Mouse (Mus musculus) ZHBTc4 (cell line): ENCODE results near the gene Hpca.

Source experiments
- DNase-seq: peaks from one replicate; pipeline ENCODE4 v3.0.0-alpha.2; 2011; ENCODE audit warnings: low read depth, low spot score

Gene Hpca

DNA sequence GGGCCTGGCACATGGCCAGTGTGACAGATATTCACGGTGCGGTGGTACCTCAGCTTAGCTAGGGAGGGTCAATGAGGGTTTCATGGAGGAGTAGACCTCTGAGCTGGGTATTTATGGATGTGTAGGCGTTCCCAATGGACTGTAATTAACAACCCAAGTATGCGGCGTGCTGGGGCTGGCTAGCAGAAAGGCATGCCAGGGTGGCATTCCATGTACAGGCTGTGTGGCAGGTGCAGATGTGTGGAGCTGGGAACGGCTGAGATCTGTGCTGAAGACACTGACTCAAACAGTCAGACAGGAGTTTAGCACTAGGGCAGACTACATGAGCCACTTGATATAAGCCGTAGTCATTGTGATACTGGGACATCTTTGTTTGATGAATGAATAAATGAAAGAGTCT, 13.2 kb downstream of the Hpca start:
- DNase-seq = no peak

DNA sequence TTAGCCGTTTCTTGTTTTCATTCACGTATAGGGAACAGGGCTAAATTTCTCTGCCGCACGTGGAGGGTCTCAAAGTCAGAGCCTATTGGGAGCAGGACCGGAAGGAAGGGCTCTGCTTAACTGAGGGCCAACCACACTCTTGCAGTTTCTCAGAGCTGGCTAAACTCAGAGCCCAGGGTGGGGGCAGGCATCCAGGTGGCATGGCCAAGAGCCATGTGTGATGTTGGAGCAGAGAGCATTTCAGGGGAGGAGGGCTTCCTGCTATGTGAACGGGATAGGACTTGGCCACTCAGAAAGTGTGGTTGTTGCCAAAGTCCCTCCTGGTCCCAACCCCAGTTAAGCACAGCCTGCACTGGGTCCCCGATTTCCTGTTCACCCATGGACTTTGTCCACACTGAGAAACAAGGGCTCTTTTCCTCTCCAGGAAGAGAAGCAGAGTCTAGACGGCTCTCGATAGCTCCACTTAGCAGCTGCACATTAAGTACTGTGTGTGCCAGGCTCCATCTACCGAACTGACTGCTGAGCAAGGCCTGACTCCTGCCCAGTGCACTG, 14.4 kb downstream of the Hpca start:
- DNase-seq = no peak

DNA sequence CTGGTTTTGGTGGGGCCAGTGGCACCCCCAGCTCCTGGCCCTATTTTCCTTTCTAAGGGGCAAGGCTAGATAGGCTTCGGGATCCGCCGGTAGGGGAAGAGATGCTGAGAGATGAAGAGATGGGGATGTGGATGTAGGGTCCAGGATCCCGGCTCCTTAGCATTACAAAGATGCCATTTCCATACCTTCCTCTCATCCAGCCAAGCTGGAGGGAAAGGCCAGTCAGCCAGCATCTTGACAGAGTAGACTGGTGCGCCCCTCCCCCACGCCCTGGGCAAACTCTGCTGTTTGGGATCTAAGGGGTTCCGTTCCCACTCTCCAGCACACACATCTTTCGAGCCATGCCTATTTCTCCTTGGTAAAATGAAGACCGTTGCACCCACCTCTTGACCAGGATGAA, 15.8 kb downstream of the Hpca start:
- DNase-seq = no peak

DNA sequence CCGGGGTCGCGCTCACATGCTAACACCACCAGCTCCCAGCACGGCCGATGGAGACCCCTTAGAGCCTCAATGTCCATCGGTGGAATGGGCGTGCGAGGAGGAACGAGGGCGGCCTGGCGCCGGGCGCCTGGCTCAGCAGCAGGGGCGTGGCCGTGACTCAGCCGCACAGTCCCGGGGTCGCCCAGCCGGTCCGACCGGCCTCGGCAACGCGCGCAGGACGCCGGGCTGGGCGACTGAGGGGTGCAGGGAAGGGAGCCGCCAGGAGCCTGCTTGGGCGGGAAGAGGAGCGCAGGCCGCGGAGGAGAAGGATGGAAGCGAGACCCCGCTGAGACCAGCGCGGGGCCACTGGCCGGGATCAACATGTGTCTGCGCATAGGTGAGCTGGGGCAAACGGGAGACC, 16.5 kb downstream of the Hpca start, which contains the start of gene Tmem54:
TSS of gene Tmem54 (plus strand) at position 193 of the 400 bp plus-strand sequence.
- no peak for DNase-seq

DNA sequence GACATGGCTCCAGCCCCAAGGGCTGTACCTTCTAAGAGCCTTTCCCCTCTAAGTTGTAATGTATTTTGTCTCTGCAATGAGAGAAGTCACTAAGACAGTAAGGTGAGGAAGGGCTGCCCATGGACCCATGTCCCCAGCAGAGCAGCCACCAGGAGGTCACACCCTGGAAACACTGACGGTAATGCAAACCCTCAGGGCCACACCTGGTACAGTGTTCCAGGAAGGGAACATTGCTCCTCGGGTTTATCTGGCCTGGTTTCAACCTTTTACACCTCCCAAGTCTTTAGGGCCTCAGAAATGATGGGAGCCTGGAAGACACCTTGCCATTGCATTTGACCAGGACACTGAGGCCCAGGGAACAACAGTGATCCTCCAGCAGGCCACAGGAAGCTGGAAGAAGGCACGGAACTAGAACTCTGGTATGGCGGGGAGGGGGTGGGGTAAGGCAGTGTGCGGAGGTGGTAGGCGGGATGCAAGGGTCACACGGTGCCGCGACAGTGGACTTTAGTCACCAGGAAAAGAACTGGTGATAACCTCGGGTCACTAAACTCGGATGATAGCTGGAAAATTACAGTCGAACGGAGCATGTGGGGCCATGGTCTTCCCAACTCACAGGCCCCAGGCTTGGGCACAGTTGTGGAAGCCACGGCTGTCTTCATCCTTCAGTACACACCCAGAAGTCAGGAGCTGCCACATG, 19.6 kb downstream of the Hpca start:
- DNase-seq = no peak

DNA sequence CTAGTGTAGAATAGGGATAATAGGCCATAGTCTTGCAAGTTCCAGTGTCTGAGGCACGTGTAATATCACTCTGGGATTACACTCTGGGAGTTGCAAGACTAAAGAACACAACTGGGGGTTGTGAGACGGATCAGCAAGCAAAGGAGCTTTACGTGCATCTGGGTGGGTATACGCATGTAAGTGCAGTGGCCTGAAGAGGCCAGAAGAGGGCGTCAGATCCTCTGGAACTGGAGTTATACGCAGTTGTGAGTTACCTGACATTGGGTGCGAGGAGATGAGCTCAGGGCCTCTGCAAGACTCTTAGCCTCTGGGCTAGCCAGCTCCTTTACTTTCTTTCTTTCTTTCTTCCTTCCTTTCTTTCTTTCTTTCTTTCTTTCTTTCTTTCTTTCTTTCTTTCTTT, 24.8 kb downstream of the Hpca start:
- DNase-seq = peak; percentile 65

DNA sequence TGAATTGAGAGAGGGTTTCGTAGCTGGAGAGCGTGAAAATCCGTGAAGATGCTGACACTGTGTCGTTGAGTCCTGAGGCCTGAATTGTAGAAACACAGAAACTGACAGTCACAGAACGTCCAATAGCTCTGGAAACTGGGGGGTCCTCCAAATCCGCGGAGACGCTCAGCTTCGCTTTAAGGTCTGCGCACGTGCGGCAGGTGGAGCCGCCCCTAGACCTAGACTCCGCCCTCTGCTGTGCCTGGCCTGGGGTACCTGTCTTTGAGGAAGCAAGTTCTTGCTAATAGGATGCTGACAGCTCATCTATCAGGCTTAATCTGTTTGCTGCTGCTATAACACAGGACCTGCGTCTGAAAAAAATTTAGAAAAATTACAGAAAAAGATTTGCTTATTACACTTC, 26.6 kb downstream of the Hpca start:
- no peak for DNase-seq

DNA sequence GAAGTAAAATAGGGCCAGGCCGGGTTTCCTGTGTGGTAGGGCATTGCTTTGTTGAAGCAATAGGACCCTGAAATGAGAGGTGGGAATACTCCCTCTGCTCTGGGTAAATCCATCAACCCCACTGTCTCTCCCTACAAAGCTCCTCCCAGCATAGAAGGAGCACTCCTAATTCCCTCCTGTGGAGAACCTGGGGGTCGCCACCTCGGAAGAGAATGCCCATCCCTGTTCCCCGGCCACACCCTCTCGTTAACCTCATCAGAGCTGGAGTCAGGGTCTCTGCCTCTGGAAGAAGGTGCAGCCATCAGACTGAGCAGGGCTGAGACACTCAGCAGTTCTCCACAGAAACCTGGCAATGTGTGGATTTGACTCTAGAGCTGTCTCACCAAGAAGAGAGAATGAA, 34.0 kb downstream of the Hpca start:
- DNase-seq = peak; percentile 71

DNA sequence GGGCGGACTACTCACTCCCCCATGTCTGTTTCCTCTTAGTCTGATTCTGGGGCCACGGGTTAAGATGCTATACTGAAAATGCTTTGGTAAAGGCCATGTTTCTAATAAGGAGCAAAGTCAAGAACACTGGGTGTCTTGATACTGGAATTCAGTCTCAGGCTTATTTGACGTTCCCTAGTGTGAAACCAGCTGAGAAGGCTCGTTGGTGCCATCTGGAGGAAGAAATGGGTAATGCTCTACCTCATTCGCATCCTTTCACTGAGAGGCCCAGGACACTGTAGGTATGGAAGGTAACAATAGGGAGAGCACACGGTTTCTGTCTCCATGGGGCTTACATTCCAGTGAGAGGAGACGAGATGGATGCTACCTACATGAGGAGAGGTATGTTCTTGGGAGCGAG, 35.8 kb downstream of the Hpca start:
- peak; percentile 88 for DNase-seq

DNA sequence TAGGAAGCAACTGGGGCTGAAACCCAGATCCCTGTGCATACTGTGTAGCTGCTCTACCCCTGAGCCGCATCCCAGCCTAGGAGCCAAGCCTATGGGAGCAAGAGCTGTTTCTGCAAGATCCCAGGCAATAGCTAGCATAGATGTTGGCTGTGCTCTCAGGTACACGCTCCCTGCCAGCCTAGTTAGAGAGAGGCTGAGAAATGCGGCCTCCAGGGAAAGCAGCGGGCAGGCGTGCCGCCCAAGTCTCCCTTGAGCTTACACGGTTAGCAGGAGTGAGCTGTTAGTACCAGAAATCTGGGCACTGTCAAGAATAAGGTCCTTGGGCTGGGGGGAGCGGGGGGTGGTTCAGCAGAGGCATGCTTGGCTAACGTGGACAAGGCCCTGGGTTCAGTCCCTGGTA, 36.9 kb downstream of the Hpca start:
- no peak for DNase-seq

DNA sequence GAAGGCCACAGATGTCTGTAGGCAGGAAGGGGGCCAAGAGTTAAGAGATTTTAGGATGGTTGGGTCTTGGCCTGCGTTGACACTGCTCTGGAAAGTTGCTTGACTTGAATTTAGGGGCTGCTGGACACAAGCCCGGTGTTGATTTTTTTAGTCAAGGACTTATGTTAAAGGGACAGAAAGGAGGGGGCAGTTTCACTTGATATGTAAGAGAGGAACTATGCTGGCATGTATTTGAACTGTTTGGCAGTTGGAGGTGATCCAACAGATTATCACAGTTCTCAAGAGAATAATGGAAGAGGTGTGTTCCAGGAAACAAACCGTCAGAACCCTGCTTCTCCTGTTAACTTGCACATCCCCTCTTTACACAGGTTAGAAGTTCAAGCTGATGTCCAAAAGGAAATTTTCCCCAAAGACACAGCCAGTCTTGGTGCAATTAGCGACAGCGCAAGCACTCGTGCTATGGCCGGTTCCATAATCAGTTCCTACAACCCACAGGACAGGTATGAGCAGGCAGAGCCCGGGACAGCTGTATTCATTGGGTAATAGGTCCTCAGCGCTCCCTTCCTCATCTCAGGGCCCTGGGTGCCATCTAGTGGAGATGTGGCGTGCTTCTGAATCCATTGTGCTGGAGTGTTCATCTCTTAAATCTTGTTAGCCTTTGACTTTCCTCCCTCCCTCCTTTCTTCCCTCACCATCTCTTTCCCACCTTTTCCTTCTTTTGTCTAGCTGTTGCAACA, 39.3 kb downstream of the Hpca start:
- peak; percentile 84 for DNase-seq

DNA sequence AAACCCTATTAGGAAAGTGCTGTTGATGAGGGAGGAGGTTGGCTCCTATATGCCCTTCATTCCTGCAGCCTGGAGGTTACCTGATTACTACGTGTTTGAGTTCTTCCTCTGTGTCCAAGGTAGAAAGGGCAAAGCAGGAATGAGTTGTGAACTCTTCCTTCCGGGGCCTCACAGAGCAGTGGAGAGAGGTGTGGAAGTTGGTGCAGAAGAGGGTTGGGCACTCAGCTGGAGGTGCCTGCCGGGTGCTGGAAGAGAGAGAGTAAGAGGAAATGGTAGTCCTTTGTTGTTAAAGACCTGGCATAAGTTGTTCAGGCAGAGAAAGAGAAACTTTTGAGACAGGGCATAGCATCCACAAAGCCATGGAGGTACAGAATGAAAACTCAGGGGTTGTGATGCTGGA, 39.9 kb downstream of the Hpca start:
- DNase-seq = no peak

DNA sequence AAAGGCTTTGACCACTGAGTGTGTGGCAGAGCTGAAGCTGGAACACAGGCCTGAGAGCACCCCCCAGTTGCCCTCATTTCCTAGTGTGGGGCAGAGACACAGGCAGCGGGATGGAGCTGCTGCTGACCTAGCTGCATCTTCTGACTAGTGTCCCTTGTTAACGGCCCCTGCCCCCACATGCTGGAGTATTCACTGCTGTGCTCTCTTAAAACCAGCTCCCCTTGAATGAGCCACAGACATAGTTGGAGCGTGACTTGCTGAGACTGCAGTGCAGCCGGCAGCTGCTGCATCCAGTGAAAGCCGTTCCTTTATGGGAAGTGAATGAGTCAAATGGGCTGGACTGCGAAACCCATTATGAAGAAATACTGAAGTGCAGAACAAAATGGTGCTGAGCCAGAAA, 40.3 kb downstream of the Hpca start:
- no peak for DNase-seq

DNA sequence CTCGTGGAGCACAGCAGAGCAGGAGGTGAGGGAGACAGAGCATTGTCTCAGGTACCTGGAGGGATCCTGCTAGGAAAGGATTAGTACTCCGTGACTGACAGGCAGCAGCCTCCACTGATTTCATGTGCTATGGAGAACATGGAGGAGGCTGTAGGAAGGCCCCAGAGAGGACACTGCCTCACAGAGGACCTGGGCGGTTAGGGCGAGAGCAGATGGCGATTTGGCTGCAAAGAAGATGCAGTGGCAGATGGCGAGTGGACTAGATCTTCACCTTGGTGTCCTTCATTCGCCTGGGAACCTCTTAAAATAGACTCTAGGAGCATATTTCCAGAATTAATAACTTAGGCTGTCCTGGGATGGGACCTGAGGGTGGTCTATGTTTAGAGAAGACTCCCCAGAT, 40.8 kb downstream of the Hpca start:
- DNase-seq = no peak

DNA sequence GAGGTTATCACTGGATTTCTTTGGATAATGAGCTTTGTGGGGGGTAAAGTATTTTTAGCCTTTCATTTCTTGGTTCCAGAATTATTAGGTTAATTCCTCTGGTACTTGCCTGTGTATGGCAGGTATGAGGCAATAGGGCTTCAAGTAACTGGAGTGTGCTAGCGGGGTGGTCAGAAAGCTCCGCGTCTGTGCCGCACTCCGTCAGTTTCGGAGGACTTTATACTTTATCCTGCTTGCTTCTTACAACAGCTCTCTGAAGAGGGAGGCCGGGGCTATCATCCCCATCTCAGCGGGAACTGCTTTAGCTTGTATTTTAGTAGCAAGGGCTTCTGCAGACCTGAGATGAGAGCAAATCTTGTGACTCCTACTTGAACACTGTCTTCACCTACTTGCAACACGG, 42.7 kb downstream of the Hpca start:
- DNase-seq = peak; percentile 69

DNA sequence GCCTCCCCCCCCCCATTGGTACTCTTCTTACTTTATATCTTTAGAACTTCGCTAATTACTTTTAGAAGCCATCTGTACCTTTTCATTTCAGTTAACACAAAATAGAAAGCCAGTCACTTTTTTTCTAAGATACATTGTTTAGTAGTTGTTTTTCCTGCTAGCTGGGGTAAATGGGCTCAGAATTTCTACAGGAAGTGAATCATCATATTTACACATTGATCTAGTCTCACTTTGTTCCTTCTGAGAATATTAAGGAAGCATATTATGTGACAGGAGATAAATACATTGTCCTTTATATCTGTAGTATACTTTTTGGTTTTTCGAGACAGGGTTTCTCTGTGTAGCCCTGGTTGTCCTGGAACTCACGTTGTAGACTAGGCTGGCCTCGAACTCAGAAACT, 53.0 kb downstream of the Hpca start:
- DNase-seq = no peak

DNA sequence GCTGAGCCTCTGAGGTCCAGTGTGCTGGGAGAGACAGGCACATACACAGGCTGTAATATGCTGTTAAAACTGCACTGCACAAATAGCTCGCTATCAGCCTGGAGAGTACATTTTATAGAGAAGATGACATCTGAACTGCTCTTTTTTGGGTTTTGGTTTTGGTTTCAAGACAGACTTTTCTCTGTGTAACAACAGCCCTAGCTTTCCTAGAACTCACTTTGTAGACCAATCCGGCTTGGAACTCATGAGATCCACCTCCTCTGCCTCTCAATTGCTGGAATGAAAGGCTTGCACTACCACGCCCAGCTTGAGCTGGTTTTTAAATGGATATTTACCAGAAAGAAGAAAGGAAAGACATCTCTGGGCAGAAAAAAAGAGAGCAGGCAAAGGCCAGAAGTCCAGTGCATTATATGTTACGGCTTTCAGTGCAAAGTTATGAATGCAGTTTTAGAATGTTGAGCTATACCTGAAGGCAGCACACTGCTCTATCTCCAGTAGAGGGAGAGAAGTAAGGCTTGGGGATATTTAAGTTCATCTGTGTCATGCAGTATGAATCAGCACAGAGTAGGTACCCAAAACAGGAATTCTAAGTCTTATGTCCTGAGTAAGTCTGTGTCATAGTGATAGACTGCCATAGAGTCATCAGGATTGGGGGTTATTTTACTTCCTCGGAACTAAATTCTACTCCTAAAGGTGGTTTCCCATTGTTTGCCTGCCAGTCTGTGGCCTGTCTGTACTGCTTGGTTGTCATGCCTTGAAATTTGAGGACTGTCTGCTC, 54.0 kb downstream of the Hpca start:
- DNase-seq = peak; percentile 24

DNA sequence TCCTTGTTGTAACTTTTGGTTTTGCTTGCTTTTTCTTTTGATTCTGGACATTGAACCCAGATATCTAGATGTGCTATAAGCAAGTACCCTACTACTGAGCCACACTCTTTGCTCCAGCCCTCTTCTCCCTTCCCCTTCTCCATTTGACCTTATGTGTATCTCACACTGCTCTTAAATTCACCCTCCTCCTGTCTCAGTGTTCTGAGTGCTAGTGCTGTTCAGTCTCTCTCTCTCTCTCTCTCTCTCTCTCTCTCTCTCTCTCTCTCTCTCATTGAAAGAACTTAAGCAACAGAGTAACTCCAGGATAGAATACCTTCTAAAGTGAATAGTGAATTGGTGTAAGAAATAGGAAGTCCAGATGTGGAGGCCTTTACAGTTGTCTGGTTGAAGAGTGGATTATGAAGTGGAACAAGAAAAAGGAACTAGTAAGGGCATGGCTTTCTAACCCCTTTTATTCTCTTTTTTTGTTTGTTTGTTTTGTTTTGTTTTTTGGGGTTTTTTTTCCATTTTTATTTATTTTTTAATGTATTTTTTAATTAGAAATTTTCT, 56.1 kb downstream of the Hpca start:
- DNase-seq = no peak

DNA sequence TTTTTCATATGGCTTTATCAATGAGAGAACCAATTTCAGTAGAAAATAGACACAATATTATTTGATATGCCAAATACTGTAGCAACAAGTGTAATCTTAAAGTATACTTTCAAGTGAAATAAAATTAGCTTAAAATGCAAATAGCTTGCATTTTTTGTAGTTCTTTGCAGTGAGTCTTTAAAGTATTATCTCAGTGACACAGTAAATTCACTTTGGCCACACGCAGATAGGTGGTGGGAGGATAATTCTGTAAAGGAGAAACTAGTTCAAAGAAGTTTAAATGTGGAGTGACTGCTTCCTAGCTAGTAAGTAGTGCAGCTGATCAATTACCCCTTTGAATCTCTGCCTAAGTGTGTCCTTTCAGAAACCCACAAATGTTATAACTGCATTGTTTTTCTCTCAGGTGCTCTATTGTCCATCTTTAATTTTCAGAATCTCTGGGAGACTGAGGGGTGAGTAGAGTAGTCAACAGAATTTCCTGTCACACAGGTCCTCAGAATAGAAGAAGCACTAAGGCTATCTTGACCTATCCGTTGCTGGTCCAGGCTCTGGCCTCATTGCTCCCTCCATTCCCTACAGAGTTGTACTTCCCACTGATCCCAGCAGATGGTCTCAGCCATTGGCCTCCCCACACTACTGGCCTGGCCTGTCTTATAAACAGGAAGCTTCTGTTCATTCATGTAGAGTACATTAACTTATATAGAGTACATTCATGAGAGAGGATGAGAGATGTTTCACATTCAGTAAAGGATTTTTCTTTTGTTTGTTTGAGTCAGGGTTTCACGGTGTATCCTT, 59.4 kb downstream of the Hpca start:
- no peak for DNase-seq
